Mouse (Mus musculus) frontal cortex, adult 2 months (tissue): Measurements from ENCODE around the gene Cyp26b1. TPM values are rescaled to one million over a fixed set of nuclear protein-coding genes. Genes with fewer than 3 reads are reported as not detected.

ENCODE experiments used
- DNase-seq, 2 experiments: peaks; one replicate each; pipeline ENCODE4 v3.0.0; 2022; ENCODE audit warnings: low spot score in 1 of 2; ENCODE audit errors: extremely low spot score in 1 of 2
- polyA plus RNA-seq: library from polyadenylated mRNA; depleted of rRNA; stranded (reverse); fragments of >200 nt; gene quantifications from 2 replicates; pipeline ENCODE4 v1.2.3, GENCODE M21; 2012

Cyp26b1 gene
- polyA plus RNA-seq, 1 experiment, result 3.3 TPM

GRCm38 (mm10) chr6:84588221-84588894, 5.3 kb downstream of the Cyp26b1 start:
- DNase-seq, result no peak

- DNase-seq, result no peak
These were observed 6.1 kb downstream of the Cyp26b1 start for GRCm38 (mm10) chr6:84587471-84588101.

GRCm38 (mm10) chr6:84586551-84587200, 7.0 kb downstream of the Cyp26b1 start:
- no peak for DNase-seq

- no peak for DNase-seq
These were observed 7.9 kb downstream of the Cyp26b1 start for GRCm38 (mm10) chr6:84585686-84586300.

- no peak for DNase-seq
These were observed 8.7 kb downstream of the Cyp26b1 start for GRCm38 (mm10) chr6:84584783-84585685.

GRCm38 (mm10) chr6:84583841-84584782, 9.6 kb downstream of the Cyp26b1 start:
- DNase-seq, result no peak

- peak in 1 of 2 experiments; percentile 65 for DNase-seq
These were observed 10.3 kb downstream of the Cyp26b1 start for GRCm38 (mm10) chr6:84583371-84583770.

GRCm38 (mm10) chr6:84582826-84583225, 10.9 kb downstream of the Cyp26b1 start:
- no peak for DNase-seq

- no peak for DNase-seq
These were observed 11.8 kb downstream of the Cyp26b1 start for GRCm38 (mm10) chr6:84581833-84582445.

GRCm38 (mm10) chr6:84580979-84581832, 12.5 kb downstream of the Cyp26b1 start:
- DNase-seq, result no peak

- DNase-seq, result no peak
These were observed 14.2 kb downstream of the Cyp26b1 start for GRCm38 (mm10) chr6:84579508-84579907.

GRCm38 (mm10) chr6:84578928-84579327, 14.8 kb downstream of the Cyp26b1 start:
- peak in 1 of 2 experiments; percentile 49 for DNase-seq

- no peak for DNase-seq
These were observed 15.8 kb downstream of the Cyp26b1 start for GRCm38 (mm10) chr6:84577898-84578297.

GRCm38 (mm10) chr6:84573905-84574660, 19.6 kb downstream of the Cyp26b1 start:
- no peak for DNase-seq

GRCm38 (mm10) chr6:84570039-84570438, 23.7 kb downstream of the Cyp26b1 start:
- no peak for DNase-seq

- no peak for DNase-seq
These were observed 24.1 kb downstream of the Cyp26b1 start for GRCm38 (mm10) chr6:84569590-84569989.

- no peak for DNase-seq
These were observed 24.8 kb downstream of the Cyp26b1 start for GRCm38 (mm10) chr6:84568880-84569279.
